Mouse (Mus musculus) CD8-positive naive resting alpha-beta T cell, adult 2 months (primary cell): ENCODE measurements around the gene Zdhhc19.

Experiments
- DNase-seq, 2 experiments: peaks; one replicate each; pipeline ENCODE4 v3.0.0; 2022; ENCODE audit warnings: low read depth in 2 of 2, low spot score in 2 of 2

The Zdhhc19 gene

GRCm38 (mm10) chr16:32495965-32496364 is at the start of gene Zdhhc19:
Gene Zdhhc19 (plus strand): TSS chr16:32496265.
- no peak for DNase-seq

DNA sequence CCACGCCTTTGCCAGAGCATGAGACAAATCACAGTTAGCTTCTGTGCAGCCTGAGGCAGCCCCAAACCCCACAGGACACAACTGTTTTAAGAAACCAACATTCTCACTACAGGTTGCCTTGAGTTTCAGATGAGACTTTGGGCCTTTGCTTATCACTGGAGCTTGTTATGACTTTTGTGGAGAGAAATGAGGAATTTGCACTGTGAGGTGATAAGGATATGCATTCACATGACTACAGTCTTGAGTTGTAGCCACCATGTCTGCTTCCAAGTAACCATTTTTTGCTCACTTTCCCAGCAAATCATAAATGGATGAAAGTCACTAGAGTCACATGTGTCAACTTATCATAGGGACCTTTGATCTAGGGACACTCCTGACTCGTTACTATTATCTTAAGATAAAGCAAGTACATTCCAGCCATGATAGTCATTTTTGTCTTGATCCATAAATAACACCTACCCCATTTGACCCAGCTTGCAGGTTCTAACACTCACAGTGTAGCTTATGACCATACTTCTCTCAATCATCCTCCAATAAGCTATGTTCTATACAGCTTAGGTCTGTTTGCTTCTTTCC is 49.4 kb upstream of the Zdhhc19 start:
- no peak for DNase-seq

GRCm38 (mm10) chr16:32449665-32450064 is 46.4 kb upstream of the Zdhhc19 start:
- no peak for DNase-seq

DNA sequence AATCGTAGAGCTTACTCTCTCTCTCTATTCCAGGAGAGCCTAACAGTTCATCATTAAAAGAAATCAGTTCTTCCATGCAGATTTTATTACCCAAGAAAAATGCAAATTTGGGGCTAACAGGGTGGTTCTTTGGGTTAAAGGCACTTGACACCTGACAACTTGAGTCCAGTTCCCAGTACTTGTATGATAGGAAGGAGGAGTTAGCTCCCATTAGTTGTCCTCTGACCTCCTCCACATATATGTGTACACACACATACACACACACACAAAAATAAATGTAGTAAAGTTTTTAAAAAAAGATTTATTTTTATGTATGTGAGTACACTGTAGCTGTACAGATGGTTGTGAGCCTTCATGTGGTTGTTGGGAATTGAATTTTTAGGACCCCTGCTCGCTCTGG is 45.9 kb upstream of the Zdhhc19 start:
- no peak for DNase-seq

- DNase-seq: no peak
Observed at GRCm38 (mm10) chr16:32453102-32453501, 43.0 kb upstream of the Zdhhc19 start.

DNA sequence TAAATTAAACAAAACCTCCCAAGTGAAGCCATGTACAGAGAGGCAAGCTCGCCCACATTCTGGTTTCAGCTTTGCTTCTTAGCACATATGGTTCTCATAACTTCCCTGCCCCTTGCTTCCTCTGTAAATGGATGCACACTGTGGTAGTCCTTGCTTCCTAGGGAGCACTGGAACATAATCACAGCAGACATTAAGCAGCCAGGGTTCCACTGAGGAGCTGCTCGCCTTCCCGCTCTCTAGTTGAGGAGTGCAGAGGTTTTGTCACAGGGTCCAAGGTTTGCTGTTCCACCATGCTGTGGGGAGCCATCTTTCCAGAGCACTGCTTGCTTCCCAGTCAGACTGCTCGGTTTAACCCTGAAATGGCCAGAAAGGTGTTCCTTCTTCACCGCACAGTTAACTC is 41.4 kb upstream of the Zdhhc19 start:
- DNase-seq: no peak

- no peak for DNase-seq
Observed at GRCm38 (mm10) chr16:32456086-32456485, 40.0 kb upstream of the Zdhhc19 start.

GRCm38 (mm10) chr16:32456761-32457160 is 39.3 kb upstream of the Zdhhc19 start:
- DNase-seq: no peak

- peak; percentile 3 to 6 for DNase-seq
Observed at GRCm38 (mm10) chr16:32457589-32458386, 38.3 kb upstream of the Zdhhc19 start.

GRCm38 (mm10) chr16:32460518-32460917 is 35.5 kb upstream of the Zdhhc19 start:
- DNase-seq: no peak

- DNase-seq: no peak
Observed at GRCm38 (mm10) chr16:32461713-32462112, 34.4 kb upstream of the Zdhhc19 start.

GRCm38 (mm10) chr16:32462950-32463349 is 33.1 kb upstream of the Zdhhc19 start:
- no peak for DNase-seq

- no peak for DNase-seq
Observed at GRCm38 (mm10) chr16:32463426-32463825, 32.6 kb upstream of the Zdhhc19 start.

DNA sequence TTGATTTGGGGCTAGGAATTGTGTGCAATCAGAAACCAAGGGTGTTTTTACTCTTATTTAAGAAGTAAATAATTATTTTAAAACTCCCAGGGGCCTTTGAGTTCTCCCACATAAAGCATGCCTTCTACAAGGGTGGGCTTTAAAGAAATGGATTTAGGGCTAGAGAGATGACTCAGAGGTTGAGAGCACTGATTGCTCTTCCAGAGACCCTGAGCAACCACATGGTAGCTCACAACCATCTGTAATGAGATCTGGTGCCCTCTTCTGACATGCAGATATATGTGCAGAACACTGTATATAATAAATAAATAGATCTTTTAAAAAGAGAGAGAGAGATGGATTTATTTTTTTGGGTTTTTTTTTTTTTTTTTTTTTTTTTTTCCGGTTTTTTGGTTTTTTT is 31.2 kb upstream of the Zdhhc19 start:
- DNase-seq: no peak

DNA sequence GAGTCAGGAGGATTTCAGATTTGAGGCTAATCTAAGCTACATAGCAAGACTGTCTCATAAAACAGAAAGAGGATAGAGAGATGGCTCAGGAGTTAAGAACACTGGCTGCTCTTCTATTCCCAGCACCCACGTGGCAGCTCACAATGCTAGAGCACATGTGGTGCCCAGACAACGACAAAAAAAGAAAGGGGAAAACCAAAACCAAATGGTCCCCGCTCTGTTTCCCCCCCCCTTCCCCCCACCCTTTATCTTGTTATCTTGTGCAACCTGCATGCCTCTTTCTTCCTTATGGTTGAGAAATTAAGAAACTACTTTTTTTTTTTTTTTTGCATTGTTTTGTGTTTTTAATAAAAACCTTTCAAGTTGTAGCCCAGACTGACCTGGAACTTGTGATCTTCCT is 27.6 kb upstream of the Zdhhc19 start:
- DNase-seq: no peak

- DNase-seq: no peak
Observed at GRCm38 (mm10) chr16:32469404-32470105, 26.5 kb upstream of the Zdhhc19 start.

DNA sequence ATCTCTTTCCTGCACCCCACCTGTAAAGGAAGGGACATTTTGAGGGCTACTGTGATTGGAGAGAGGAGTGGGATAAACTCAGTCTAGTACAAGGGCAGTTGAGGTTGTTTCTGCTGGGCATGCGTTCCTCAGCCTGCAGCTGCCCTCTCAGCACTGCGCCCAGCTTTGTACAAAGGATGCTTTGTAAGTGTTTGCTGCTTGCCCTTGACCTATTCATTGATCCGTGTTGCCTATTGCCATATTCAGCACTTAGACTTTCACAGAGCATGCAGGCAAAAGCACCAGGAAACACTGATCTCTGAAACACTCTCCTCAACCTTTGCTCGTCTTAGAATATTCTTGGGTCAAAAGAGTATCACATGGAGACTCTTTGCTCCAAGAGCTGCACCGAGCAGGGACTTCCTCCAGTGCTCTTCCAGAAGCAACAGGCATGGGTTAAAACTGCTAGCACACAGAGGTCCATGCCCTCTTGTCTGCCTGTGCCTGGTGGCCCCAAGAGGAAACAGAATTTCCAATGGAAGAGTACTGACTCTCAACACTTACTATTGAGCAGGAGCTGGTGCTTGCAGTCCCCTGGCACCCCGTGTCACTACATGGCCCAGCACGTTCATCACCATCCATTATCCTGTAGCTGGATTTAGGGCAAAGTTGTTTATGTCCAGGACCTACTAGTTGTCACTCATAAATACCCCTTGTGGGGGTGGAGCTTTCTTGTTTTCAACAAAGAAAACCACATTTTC is 23.6 kb upstream of the Zdhhc19 start:
- DNase-seq: no peak

DNA sequence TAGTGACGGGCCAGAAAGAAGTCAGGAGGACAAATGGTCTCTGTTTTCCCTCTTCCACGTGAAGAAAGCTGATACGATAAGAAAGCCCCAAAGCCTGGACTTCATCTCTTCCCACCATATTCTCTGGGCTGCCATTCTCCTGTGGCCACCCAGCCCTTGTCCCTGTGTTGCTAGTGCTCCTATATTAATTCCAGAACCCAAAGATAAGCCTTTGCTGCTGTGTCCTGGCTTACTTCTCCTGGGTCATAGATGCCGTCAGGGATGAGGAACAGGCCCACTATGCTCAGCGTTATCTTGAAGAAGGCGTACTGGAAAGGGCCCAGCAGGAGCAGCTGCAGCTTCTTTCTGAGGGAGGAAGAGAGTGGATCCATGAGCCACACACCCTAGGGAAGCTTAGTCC is 18.8 kb upstream of the Zdhhc19 start:
- no peak for DNase-seq

DNA sequence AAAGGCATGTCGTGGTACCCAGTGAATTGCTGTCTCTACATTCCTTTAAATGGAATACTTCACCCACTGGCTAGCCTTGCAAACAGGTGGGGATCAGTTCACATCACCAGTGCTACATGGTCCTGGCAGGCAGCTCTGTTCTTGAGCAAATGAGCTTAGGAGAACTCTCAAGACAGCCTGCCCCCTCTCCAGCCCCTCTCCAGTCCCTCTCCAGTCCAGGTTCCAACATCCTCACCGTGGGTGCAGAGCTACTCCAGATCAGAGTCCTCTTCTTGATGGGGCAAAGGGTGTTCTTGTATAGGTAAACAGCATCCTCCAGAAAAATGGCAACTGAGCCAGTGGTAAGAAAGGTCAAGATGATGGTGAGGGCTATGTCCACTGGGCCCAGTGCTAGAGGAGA is 16.6 kb upstream of the Zdhhc19 start:
- no peak for DNase-seq

- DNase-seq: no peak
Observed at GRCm38 (mm10) chr16:32484431-32484871, 11.6 kb upstream of the Zdhhc19 start.

DNA sequence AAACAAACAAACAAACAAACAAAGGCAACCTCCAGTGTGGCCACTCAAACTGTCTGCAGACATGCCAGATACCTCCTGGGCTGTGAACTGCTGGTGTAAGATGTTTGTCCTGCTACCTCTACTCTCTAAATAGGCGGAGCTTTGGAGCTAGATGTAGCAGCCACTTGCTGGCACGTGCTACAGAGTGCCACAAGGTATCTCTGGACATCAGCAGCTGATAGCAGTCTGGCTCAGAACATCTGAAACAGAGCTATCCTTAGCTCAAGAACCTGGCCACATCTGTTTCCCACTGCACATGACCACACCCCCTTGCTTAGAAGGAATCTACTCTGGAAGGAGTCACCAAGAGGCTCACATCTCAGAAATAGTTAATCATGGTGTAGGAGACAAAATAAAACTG is 10.9 kb upstream of the Zdhhc19 start:
- no peak for DNase-seq

DNA sequence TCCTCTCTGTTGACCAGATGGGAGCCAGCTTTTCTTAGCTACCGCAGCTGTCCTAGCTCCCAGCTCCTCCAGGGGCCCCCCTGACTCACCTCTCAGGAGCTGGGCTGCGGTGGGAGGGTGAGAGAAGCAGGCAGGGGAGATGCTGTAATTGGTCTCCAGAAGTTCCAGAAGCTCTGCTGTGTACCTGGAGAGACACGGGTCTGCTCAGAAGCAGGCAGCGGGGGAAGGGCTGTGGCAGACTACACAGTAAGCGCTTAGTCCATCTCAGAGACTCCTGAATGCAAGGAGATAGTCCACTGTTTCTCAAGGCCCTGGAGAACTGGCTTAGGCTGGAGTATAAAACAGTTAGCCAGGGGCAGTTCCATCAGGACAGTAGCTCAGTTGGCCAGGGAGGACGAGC is 10.0 kb upstream of the Zdhhc19 start:
- no peak for DNase-seq
